Mouse (Mus musculus) cerebellum, adult 2 months (tissue): ENCODE data around the gene Saysd1. TPM values are rescaled to one million over a fixed set of nuclear protein-coding genes. Genes with fewer than 3 reads are reported as not detected.

ENCODE experiments used
- DNase-seq, 2 experiments: peaks; one replicate each; pipeline ENCODE4 v3.0.0; 2021
- H3K27ac ChIP-seq: fragments of 200-500 bp; 2 replicates; pipeline ENCODE4 v1.5.1; 2012; ENCODE audit warnings: low read length, control low read depth, inconsistent platforms; ENCODE audit not compliant: insufficient read depth
- H3K27me3 ChIP-seq: fragments of 200-500 bp; 2 replicates; pipeline ENCODE4 v1.6.1; 2012; ENCODE audit warnings: inconsistent platforms, mild to moderate bottlenecking, low read length, moderate library complexity; ENCODE audit not compliant: control insufficient read depth, insufficient read depth
- H3K4me1 ChIP-seq: fragments of 200-500 bp; 2 replicates; pipeline ENCODE4 v1.6.1; 2011; ENCODE audit warnings: low read length; ENCODE audit not compliant: control insufficient read depth, insufficient read depth
- H3K4me3 ChIP-seq: fragments of 200-500 bp; replicated peaks from 2 replicates; pipeline ENCODE3; 2011; ENCODE audit warnings: mild to moderate bottlenecking, low read depth, low read length, control low read depth; ENCODE audit not compliant: insufficient read depth
- CTCF ChIP-seq: fragments of 200-500 bp; IDR thresholded peaks from 2 replicates; pipeline ENCODE4 v1.5.1; 2011; ENCODE audit warnings: low read depth, mild to moderate bottlenecking, control low read depth, low read length, moderate library complexity, borderline replicate concordance; ENCODE audit not compliant: insufficient read depth
- POLR2A ChIP-seq: fragments of 200-500 bp; IDR thresholded peaks from 2 replicates; pipeline ENCODE4 v1.6.1; 2011; ENCODE audit warnings: low read length, control low read depth, borderline replicate concordance; ENCODE audit not compliant: insufficient read depth
- WGBS: fragments of 180-500 bp; shearing (Covaris S2); methylation state at CpG from one replicate; pipeline ENCODE4 v1.1.7; 2018; 5-methylcytosine and 5-hydroxymethylcytosine counted together
- polyA plus RNA-seq: library from polyadenylated mRNA; depleted of rRNA; stranded (reverse); fragments of >200 nt; gene quantifications from 2 replicates; pipeline ENCODE4 v1.2.3, GENCODE M21; 2012; rRNA removed

Saysd1 gene
- 7.5 and 7.8 TPM in 2 replicates for polyA plus RNA-seq

DNA sequence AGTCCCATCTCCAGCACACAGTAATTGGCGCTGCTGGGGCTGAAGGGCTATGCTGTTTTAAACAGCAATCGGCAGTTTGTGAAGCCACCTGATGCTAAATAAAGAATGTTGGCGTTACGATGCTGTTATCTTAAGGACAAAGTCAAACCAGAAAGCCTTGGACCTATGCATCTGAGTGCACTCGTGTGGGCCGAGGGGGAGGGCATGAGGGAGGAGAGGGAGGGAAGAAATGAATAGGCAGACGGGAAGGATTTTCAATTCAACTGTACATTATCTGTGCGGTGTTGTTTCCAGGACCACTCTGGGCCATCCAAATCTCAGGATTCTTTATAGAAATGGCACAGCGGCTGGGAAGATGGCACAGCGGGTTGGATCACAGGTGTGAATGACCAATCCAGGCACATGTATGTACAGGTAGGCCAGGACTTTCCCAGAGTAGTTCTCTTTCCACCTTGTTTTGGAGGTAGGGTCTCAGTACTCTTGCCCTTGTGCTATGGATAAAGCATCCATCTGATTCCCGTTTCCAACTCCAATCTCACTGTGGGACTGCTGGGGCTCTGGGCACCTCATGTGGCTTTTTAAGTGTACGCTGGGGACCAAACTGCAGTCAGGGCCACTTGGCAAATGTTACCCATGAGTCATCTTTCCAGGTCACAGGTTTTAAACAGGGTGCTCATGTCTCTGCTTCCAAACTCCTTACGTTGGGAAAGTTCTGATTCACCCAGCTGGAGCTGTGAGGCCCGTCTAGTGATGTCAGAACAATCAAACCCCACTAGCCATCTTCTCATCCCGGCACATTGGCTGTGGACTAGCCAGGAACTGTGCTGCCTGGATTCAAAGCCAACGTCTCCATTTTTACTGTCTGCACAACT is at the start of gene Saysd1:
TSS of gene Saysd1 (minus strand) at position 51 of the 872 bp plus-strand sequence.
- H3K27ac ChIP-seq, result no peak within 1 kb of the TSS
- no peak for TF ChIP-seq POLR2A
- no peak for TF ChIP-seq CTCF
- DNase-seq, result no peak
- no peaks in the 10 kb centered on the region for H3K4me1 ChIP-seq
- 79% methylated on average over 16 of the region's 16 CpGs for WGBS
- H3K4me3 ChIP-seq, result no peak within 1 kb of the TSS
- no peaks in the 10 kb centered on the region for H3K27me3 ChIP-seq

DNA sequence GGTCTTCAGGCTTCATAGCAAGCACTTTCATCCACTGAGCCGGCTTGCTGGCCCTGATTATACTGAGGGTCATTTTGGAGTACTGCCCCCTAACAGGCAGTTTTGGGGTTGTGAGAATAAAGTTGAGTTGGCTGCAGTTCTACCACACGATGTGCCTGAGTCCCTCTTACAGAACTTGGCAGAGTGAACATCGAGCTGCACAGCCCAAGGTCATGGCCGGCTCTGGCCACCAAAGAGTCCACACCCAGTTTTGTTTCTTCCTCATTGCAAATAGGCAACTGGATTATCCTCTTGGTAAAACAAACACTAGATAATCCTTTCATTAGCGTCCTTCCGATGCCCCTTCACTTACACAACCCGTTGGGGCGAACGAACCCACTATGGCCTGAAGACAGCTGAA is 47.1 kb upstream of the Saysd1 start:
- no peaks in the 10 kb centered on the region; the same call in 1 of the 2 replicates for H3K27me3 ChIP-seq
- WGBS, result 74% methylated on average over 9 of the region's 9 CpGs
- no peak for DNase-seq

GRCm38 (mm10) chr14:20183701-20184100 is 45.4 kb upstream of the Saysd1 start:
- H3K27ac ChIP-seq, result no peak overlapping the region
- no peaks in the 10 kb centered on the region; the same call in 1 of the 2 replicates for H3K4me1 ChIP-seq
- 47% methylated on average over 5 of the region's 5 CpGs for WGBS
- TF ChIP-seq POLR2A, result no peak
- no peak for TF ChIP-seq CTCF
- no peak for DNase-seq
- no peaks in the 10 kb centered on the region; the same call in 1 of the 2 replicates for H3K27me3 ChIP-seq
- H3K4me3 ChIP-seq, result no peak overlapping the region

More for the DNA sequence above, 47.1 kb upstream of the Saysd1 start:
- Histone ChIP-seq H3K27ac (no peak overlapping the region), H3K4me1 (no peaks in the 10 kb centered on the region; the same call in 1 of the 2 replicates), H3K4me3 (no peak overlapping the region)
- TF ChIP-seq CTCF (no peak), POLR2A (no peak)

- 65% methylated on average over 7 of the region's 7 CpGs for WGBS
- TF ChIP-seq CTCF (no peak), POLR2A (no peak)
- no peaks in the 10 kb centered on the region; the same call in 1 of the 2 replicates for H3K4me1 ChIP-seq
- H3K4me3 ChIP-seq, result no peak overlapping the region
- H3K27me3 ChIP-seq, result no peaks in the 10 kb centered on the region; the same call in 1 of the 2 replicates
- no peak overlapping the region for H3K27ac ChIP-seq
- DNase-seq, result no peak
Observed at GRCm38 (mm10) chr14:20182596-20182995, 44.3 kb upstream of the Saysd1 start.

DNA sequence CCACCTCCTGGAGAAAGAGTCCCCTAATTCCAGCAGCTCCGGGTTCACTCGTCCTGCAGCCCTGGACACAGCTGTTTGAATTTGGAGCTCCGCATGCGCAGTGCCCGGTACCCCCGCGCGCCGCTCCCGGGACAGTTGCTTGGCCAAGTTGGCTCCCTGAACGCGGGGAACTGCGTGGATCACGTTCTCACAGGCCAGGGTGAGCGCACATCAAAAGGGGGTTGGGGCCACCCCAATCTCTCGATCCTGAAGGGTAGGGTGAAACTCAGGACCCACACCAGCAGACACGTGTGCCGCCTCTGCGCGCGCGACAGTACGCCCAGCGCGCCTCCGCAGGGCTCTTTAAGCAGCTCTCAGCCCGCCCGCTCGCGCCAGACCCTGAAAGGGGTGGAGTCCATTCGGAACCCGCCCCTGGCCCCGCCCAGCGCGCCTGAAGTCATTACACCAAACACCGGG is 43.2 kb upstream of the Saysd1 start, which contains the start of gene Kcnk5:
TSS of gene Kcnk5 (minus strand) at position 344 of the 456 bp plus-strand sequence.
- under 1% methylated on average over 36 of the region's 36 CpGs for WGBS
- Histone ChIP-seq H3K4me1 (no peaks in the 10 kb centered on the region; the same call in 1 of the 2 replicates), H3K27me3 (no peaks in the 10 kb centered on the region; the same call in 1 of the 2 replicates), H3K27ac (no peak within 1 kb of the TSS), H3K4me3 (peak within 1 kb of the TSS; percentile 60)
- TF ChIP-seq CTCF (no peak), POLR2A (no peak)
- peak; percentile 25 for DNase-seq

- Histone ChIP-seq H3K4me1 (no peaks in the 10 kb centered on the region; the same call in 1 of the 2 replicates), H3K4me3 (no peak overlapping the region), H3K27ac (no peak overlapping the region), H3K27me3 (no peaks in the 10 kb centered on the region; the same call in 1 of the 2 replicates)
- no peak for DNase-seq
- under 1% methylated on average over 24 of the region's 24 CpGs for WGBS
- TF ChIP-seq POLR2A (no peak), CTCF (no peak)
Observed at GRCm38 (mm10) chr14:20180751-20181162, 42.4 kb upstream of the Saysd1 start.

GRCm38 (mm10) chr14:20180304-20180703 is 42.0 kb upstream of the Saysd1 start:
- Histone ChIP-seq H3K27ac (no peak overlapping the region), H3K4me1 (no peaks in the 10 kb centered on the region; the same call in 1 of the 2 replicates), H3K4me3 (no peak overlapping the region), H3K27me3 (no peaks in the 10 kb centered on the region; the same call in 1 of the 2 replicates)
- TF ChIP-seq CTCF, result no peak
- TF ChIP-seq POLR2A, result no peak
- no peak for DNase-seq
- 7% methylated on average over 6 of the region's 6 CpGs for WGBS

- no peak for DNase-seq
- no peaks in the 10 kb centered on the region; the same call in 1 of the 2 replicates for H3K27me3 ChIP-seq
- no peaks in the 10 kb centered on the region; the same call in 1 of the 2 replicates for H3K4me1 ChIP-seq
- 74% methylated on average over 5 of the region's 5 CpGs for WGBS
- no peak for TF ChIP-seq CTCF
- TF ChIP-seq POLR2A, result no peak
- no peak overlapping the region for H3K27ac ChIP-seq
- H3K4me3 ChIP-seq, result no peak overlapping the region
Observed at GRCm38 (mm10) chr14:20179731-20180280, 41.5 kb upstream of the Saysd1 start.
